Mouse (Mus musculus) midbrain, postnatal 0 days (tissue): ENCODE results near the gene Mrps35. TPM values are rescaled to one million over a fixed set of nuclear protein-coding genes. Genes with fewer than 3 reads are reported as not detected.

Source experiments
- ATAC-seq: fragments of 200-750 bp; cut with Nextera tagmentation; 2 replicates; pipeline ENCODE4 v1.8.0; 2017; ENCODE audit warnings: moderate number of reproducible peaks, mild to moderate bottlenecking, moderate TSS enrichment, moderate library complexity; ENCODE audit not compliant: low FRiP score
- DNase-seq: peaks from one replicate; pipeline ENCODE4 v3.0.0-alpha.2; 2015; ENCODE audit warnings: low spot score
- H3K27ac ChIP-seq: fragments of 300-500 bp; sonication (generic); 2 replicates; pipeline ENCODE4 v1.5.1; 2014; ENCODE audit warnings: low read depth, mild to moderate bottlenecking, low read length, mixed read lengths
- H3K27me3 ChIP-seq: fragments of 300-500 bp; sonication (generic); 2 replicates; pipeline ENCODE4 v1.6.1; 2014; ENCODE audit warnings: low read length, control low read depth, mixed read lengths; ENCODE audit not compliant: insufficient read depth
- H3K36me3 ChIP-seq: fragments of 300-500 bp; sonication (generic); 2 replicates; pipeline ENCODE4 v1.6.1; 2014; ENCODE audit warnings: low read length, control low read depth, mixed read lengths; ENCODE audit not compliant: insufficient read depth
- H3K4me1 ChIP-seq: fragments of 300-500 bp; sonication (generic); 2 replicates; pipeline ENCODE4 v1.6.1; 2014; ENCODE audit warnings: mild to moderate bottlenecking, control low read depth, antibody characterized with exemption, low read length, mixed read lengths; ENCODE audit not compliant: insufficient read depth
- H3K4me2 ChIP-seq: fragments of 300-500 bp; sonication (generic); 2 replicates; pipeline ENCODE4 v1.6.1; 2014; ENCODE audit warnings: low read depth, mild to moderate bottlenecking, low read length, mixed read lengths; ENCODE audit not compliant: poor library complexity, severe bottlenecking
- H3K4me3 ChIP-seq: fragments of 300-500 bp; sonication (generic); 2 replicates; pipeline ENCODE4 v1.5.1; 2014; ENCODE audit warnings: low read depth, mild to moderate bottlenecking, low read length, moderate library complexity
- H3K9ac ChIP-seq: fragments of 300-500 bp; sonication (generic); replicated peaks from 2 replicates; pipeline ENCODE4 v1.6.1; 2014; ENCODE audit warnings: mild to moderate bottlenecking, low read length, moderate library complexity, mixed read lengths; ENCODE audit not compliant: poor library complexity, severe bottlenecking
- H3K9me3 ChIP-seq: fragments of 300-500 bp; sonication (generic); 2 replicates; pipeline ENCODE4 v1.6.1; 2016; ENCODE audit warnings: low read length, control low read depth
- CTCF ChIP-seq: IDR thresholded peaks from 2 replicates; pipeline ENCODE4 v1.5.1; 2016; ENCODE audit warnings: antibody characterized with exemption, mild to moderate bottlenecking
- WGBS: fragments of 180-500 bp; shearing (Covaris S2); extraction: QIAGEN DNeasy Blood & Tissue Kit; methylation state at CpG from one replicate; pipeline ENCODE4 v1.1.7; 2014; 5-methylcytosine and 5-hydroxymethylcytosine counted together
- polyA plus RNA-seq: library from polyadenylated mRNA; unstranded; fragments of >200 nt; fragmentation: Nextera tagmentation; extraction: Ambion mirVana; gene quantifications from 2 replicates; pipeline ENCODE4 v1.2.1, GENCODE M21; 2015
- total RNA-seq: library from RNA; depleted of rRNA; stranded (reverse); fragments of >200 nt; gene quantifications from 2 replicates; pipeline ENCODE4 v1.2.3, GENCODE M21; 2014

The Mrps35 gene
- total and polyA plus RNA-seq, 2 experiments from 2014 or later, result 8.9 to 61.0 TPM

DNA sequence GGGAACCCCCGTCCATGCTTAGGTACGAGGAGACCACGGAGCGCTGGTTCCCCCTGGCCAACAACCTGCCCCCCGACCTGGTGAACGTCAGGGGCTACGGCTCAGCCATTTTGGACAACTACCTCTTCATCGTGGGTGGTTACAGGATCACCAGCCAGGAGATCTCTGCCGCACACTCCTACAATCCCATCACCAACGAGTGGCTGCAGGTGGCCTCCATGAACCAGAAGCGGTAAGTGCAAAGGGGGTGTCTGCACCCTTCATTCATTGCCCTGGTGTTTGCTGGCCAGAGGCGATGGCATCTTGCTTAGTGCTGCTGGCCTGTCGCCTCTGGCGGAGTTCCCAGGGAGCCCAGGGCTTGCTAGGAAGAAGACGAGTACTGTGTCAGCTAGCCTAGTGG is 49.6 kb downstream of the Mrps35 start:
- 1% methylated on average over 15 of the region's 15 CpGs for WGBS
- peak overlapping the region; percentile 83 for H3K4me3 ChIP-seq
- H3K27ac ChIP-seq, result peak overlapping the region; percentile 94
- no peaks in the 10 kb centered on the region for H3K9me3 ChIP-seq
- peak overlapping the region; percentile 96 for H3K9ac ChIP-seq
- no peaks in the 10 kb centered on the region for H3K27me3 ChIP-seq
- ATAC-seq (peak; percentile 4; the same call in 1 of the 2 replicates), DNase-seq (peak; percentile 60)
- no peak for TF ChIP-seq CTCF
- H3K36me3 ChIP-seq, result no peaks in the 10 kb centered on the region
- peak overlapping the region; percentile 98 for H3K4me2 ChIP-seq
- H3K4me1 ChIP-seq, result peaks cover 7% of the 10 kb centered on the region; the same call in 1 of the 2 replicates

DNA sequence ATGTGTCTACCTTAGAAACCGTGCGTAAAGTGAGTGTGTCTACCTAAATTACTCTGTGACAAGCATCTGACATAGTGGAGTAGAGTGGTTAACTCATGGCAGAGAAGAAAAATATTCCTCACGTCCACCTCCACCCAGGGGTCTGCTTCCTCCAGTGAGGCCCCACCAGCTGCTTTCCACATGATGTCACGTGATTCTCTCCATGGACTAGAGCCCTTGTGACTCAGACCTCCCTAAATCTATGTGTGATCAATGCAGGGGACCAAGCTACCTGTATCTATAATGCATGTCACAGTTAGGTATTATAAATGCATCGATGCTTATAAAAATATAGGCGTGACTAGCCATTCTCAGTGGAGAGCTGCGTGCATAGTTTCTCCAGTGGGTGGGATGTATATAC is 52.2 kb downstream of the Mrps35 start:
- no peak for DNase-seq

DNA sequence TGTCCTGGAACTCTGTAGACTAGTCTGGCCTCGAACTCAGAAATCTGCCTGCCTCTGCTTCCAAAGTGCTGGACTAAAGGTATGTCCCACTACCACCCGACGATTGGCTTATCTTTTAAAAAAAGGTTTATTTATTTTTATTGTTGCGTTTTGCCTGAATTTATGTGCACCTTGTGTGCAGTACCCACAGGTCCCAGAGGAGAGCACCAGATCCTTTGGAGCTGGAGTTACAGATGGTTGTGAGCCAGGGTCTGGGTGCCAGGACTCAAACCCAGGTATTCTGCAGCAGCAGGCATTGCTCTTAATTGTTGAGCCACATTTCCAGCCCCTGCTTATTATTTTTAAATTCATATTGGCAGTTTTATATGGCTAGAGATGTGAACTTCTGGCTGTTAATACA is 53.5 kb downstream of the Mrps35 start:
- ATAC-seq (no peak), DNase-seq (no peak)
- Histone ChIP-seq H3K27me3 (no peaks in the 10 kb centered on the region), H3K4me3 (no peak overlapping the region), H3K36me3 (no peaks in the 10 kb centered on the region), H3K9ac (no peak overlapping the region), H3K9me3 (no peaks in the 10 kb centered on the region), H3K4me1 (peaks cover 9% of the 10 kb centered on the region; the same call in 1 of the 2 replicates), H3K27ac (no peak overlapping the region), H3K4me2 (no peak overlapping the region)
- peak; percentile 15; the same call in 1 of the 2 replicates for TF ChIP-seq CTCF
- 96% methylated on average over 4 of the region's 4 CpGs for WGBS

More for the DNA sequence above, 52.2 kb downstream of the Mrps35 start:
- H3K4me3 ChIP-seq, result no peak overlapping the region
- H3K36me3 ChIP-seq, result no peaks in the 10 kb centered on the region
- H3K9me3 ChIP-seq, result no peaks in the 10 kb centered on the region
- H3K9ac ChIP-seq, result no peak overlapping the region
- H3K4me1 ChIP-seq, result peaks cover 9% of the 10 kb centered on the region; the same call in 1 of the 2 replicates
- no peaks in the 10 kb centered on the region for H3K27me3 ChIP-seq
- ATAC-seq, result no peak
- peak overlapping the region; percentile 6; the same call in 1 of the 2 replicates for H3K4me2 ChIP-seq
- TF ChIP-seq CTCF, result no peak
- no peak overlapping the region for H3K27ac ChIP-seq
- WGBS, result 86% methylated on average over 7 of the region's 7 CpGs

DNA sequence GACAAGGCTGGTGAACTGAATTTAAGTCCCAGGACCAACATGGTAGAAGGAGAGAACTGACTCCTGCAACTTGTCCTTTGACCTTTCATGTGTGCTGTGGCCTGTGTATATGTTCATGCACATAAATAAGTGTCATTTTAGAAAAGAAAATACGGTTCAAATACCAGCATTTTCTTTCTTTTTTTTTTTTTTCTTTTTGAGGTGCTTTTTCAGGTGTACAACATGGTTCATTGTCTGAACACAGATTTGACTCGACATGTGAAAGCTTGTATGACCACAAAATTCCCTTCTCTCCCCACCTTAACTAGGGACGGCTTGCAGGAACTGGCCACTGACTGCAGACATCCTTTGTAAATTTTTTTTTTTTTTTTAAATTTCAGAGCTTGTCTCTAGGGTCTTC is 54.4 kb downstream of the Mrps35 start:
- H3K9ac ChIP-seq, result no peak overlapping the region
- H3K27me3 ChIP-seq, result no peaks in the 10 kb centered on the region
- no peak overlapping the region for H3K4me2 ChIP-seq
- no peak for ATAC-seq
- no peaks in the 10 kb centered on the region for H3K36me3 ChIP-seq
- peaks cover 9% of the 10 kb centered on the region; the same call in 1 of the 2 replicates for H3K4me1 ChIP-seq
- H3K9me3 ChIP-seq, result no peaks in the 10 kb centered on the region
- no peak for DNase-seq
- no peak overlapping the region for H3K4me3 ChIP-seq
- no peak for TF ChIP-seq CTCF
- H3K27ac ChIP-seq, result no peak overlapping the region
- 90% methylated on average over 3 of the region's 3 CpGs for WGBS

DNA sequence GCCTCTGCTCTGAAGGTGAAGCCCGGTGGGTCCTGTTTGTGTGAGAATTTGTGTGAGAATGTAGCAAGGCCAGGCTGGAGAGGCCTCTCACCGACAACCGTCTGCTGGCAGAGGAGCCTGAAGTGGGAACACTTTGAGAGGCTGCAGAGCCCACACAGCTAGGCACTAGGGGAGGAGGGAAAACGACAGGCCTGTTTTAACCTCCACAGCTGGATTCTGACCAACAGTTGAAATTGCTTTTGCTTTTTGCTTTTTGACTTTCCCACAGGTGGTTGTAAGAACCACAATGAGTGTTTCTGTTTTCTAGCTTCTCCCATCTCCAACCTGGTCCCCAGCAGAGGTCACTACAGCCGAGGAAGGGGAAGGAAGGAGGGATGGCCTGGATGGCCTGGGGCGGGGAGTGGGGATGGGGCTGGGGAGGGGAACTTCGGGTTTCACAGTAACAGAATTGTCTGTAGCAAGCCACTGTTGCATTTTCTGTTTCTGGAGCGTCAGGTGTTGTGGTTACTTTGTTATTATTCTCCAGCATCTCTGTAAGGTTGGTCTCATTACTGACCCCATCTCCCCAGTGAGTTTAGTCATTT is 54.9 kb downstream of the Mrps35 start:
- TF ChIP-seq CTCF, result no peak
- WGBS, result 53% methylated on average over 8 of the region's 8 CpGs
- no peak overlapping the region for H3K4me3 ChIP-seq
- no peak overlapping the region for H3K9ac ChIP-seq
- no peaks in the 10 kb centered on the region for H3K9me3 ChIP-seq
- no peak for DNase-seq
- peaks cover 8% of the 10 kb centered on the region; the same call in 1 of the 2 replicates for H3K4me1 ChIP-seq
- no peak overlapping the region for H3K4me2 ChIP-seq
- H3K36me3 ChIP-seq, result peaks cover 2% of the 10 kb centered on the region; the same call in 1 of the 2 replicates
- no peak for ATAC-seq
- H3K27ac ChIP-seq, result no peak overlapping the region
- no peaks in the 10 kb centered on the region for H3K27me3 ChIP-seq

DNA sequence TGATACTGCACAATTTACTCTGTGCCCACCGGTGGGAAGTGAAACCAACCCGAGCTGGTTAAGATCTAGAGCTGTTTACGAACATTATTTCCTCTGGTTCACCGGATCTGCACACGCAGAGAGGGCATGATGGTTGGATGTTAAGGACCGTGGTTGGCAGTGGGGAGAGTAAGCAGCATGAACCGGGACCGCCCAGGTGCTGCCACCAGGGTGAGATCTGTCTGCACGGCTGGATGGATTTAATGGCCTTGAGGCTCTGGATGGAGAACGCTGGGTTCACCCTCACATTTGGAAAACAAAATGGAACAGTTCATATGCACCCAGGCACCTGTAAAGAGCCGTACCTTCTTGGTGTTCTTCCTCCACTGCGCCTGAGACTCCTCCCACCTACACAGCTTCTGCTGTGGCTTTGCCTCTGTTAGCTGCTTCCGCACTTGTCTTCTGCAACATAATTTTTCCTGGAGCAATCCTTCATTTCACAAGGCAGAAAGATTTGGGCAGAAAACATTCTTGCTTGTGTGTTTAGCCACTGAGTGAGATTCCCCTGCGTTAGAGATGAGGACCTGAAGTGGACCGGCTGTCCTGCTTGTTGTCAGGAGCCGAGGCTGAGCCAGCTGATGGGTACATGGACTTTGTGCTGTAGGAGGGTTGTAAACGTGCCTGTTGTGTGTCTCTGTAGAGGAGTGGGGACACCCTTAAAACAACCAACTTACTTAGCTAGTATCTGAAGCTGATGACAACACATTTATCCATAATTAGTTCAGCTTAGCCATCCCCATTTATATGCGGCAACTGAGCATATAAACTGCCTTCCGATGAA is 57.1 kb downstream of the Mrps35 start:
- H3K36me3 ChIP-seq, result peaks cover 3% of the 10 kb centered on the region; the same call in 1 of the 2 replicates
- no peaks in the 10 kb centered on the region for H3K9me3 ChIP-seq
- H3K4me1 ChIP-seq, result 0 out of 2 replicates have a peak, but pooled peaks cover 2% of the 10 kb centered on the region
- TF ChIP-seq CTCF, result no peak
- no peaks in the 10 kb centered on the region for H3K27me3 ChIP-seq
- no peak overlapping the region for H3K9ac ChIP-seq
- no peak overlapping the region for H3K27ac ChIP-seq
- no peak overlapping the region for H3K4me2 ChIP-seq
- 87% methylated on average over 19 of the region's 19 CpGs for WGBS
- H3K4me3 ChIP-seq, result no peak overlapping the region
- ATAC-seq (no peak), DNase-seq (no peak)
